Mouse (Mus musculus) G1E (cell line): ENCODE measurements around the gene Cd300a. TPM values are rescaled to one million over a fixed set of nuclear protein-coding genes. Genes with fewer than 3 reads are reported as not detected.
A peak's percentile ranks its signal among the peaks of the same experiment; 100 is the strongest.

Experiments used
- ATAC-seq: 2 replicates; pipeline ENCODE4 v1.8.0; 2016; ENCODE audit warnings: mild to moderate bottlenecking; ENCODE audit not compliant: insufficient number of reproducible peaks, poor library complexity, low FRiP score, severe bottlenecking; ENCODE audit errors: extremely low read depth
- DNase-seq: peaks from one replicate; pipeline ENCODE4 v3.0.0; 2012; ENCODE audit warnings: low spot score
- H3K27me3 ChIP-seq: 2 replicates; pipeline ENCODE4 v1.6.1; 2012; ENCODE audit warnings: mild to moderate bottlenecking, low read length, inconsistent platforms; ENCODE audit not compliant: insufficient read depth
- H3K36me3 ChIP-seq: replicated peaks from 2 replicates; pipeline ENCODE3; 2012; ENCODE audit warnings: mild to moderate bottlenecking, inconsistent platforms
- H3K4me1 ChIP-seq: 2 replicates; pipeline ENCODE4 v1.6.1; 2012; ENCODE audit warnings: low read depth, low read length, inconsistent platforms, mixed read lengths; ENCODE audit not compliant: insufficient read depth
- H3K4me3 ChIP-seq: 2 replicates; pipeline ENCODE4 v1.5.1; 2012; ENCODE audit warnings: low read depth, mild to moderate bottlenecking, inconsistent platforms, low read length, moderate library complexity, mixed read lengths
- H3K9me3 ChIP-seq: replicated peaks from 2 replicates; pipeline ENCODE4 v1.6.1; 2012; ENCODE audit warnings: inconsistent platforms
- CTCF ChIP-seq: IDR thresholded peaks from 2 replicates; pipeline ENCODE4 v1.5.1; 2012; ENCODE audit warnings: low read depth, low read length, inconsistent platforms, mixed read lengths
- GATA1 ChIP-seq: IDR thresholded peaks from 2 replicates; pipeline ENCODE4 v1.6.1; 2012; ENCODE audit warnings: borderline replicate concordance, low read length, inconsistent platforms, mixed read lengths
- GATA2 ChIP-seq: IDR thresholded peaks from 2 replicates; pipeline ENCODE4 v1.6.1; 2012; ENCODE audit warnings: low read depth, low read length, inconsistent platforms, borderline replicate concordance
- POLR2AphosphoS5 ChIP-seq: IDR thresholded peaks from 2 replicates; pipeline ENCODE4 v1.6.1; 2012; ENCODE audit warnings: low read depth, low read length, inconsistent platforms; ENCODE audit not compliant: insufficient replicate concordance
- TAL1 ChIP-seq: conservative IDR thresholded peaks from 2 replicates; pipeline ENCODE4 v1.6.1; 2012; ENCODE audit warnings: low read depth, low read length, inconsistent platforms, mixed read lengths
- polyA plus RNA-seq: library from polyadenylated mRNA; stranded (reverse); fragments of >175 nt; gene quantifications from 2 replicates; pipeline ENCODE4 v1.2.3, GENCODE M21; 2012
- total RNA-seq, 2 experiments: library from RNA; stranded (forward) in 1 of 2; stranded (reverse) in 1 of 2; fragments of 200-1000 nt in 1 of 2; fragments of >200 nt in 1 of 2; fragmentation: Nextera tagmentation in 1 of 2; gene quantifications; 2 replicates each; pipeline ENCODE4 v1.2.3; 2014 to 2017

The Cd300a gene
- total and polyA plus RNA-seq, 3 experiments, result 0.11 TPM; not detected in 2

DNA sequence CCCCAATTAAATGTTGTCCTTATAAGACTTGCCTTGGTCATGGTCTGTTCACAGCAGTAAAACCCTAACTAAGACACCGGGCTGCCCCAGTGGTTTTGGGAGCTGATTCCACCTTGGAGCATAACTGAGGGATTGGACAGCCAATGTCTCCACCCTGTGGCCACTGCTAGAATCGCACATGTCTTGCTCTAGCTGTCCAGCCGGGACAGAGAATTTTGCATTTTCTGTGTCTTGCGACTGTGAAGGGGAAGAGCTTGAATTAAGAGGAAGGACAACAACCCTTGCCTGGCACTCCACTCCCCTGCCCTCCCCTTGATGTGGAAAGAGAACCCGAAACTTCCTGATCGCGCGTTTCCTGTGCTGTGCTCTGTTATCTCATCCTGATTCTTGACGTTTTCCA, 23.0 kb downstream of the Cd300a start:
- ATAC-seq (no peak), DNase-seq (peak; percentile 3)
- H3K9me3 ChIP-seq, result peaks cover 22% of the 10 kb centered on the region
- H3K27me3 ChIP-seq, result no peaks in the 10 kb centered on the region
- H3K36me3 ChIP-seq, result no peaks in the 10 kb centered on the region
- TF ChIP-seq GATA2 (no peak), CTCF (no peak), POLR2AphosphoS5 (no peak), GATA1 (no peak), TAL1 (no peak)
- H3K4me3 ChIP-seq, result no peak overlapping the region
- no peaks in the 10 kb centered on the region for H3K4me1 ChIP-seq

DNA sequence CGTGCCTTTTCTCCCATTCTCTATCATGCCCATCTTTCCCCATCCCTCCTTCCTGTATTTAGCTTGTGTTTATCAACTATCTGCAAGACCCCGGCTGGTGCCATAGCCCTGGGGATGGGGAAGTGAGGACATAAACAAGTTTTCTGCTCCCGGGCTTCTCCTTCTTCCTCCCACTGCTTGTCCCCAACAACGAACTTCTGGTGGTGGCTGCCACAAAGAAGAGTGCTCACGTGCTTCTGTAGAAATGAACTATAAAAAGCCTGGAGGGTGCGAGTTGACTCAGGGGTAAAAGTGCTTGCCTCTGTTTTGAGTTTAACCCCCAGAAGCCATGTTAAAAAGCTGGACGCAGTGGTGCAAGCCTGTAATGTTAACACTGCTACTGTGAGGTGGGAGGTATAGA, 25.1 kb downstream of the Cd300a start:
- DNase-seq (no peak), ATAC-seq (no peak)
- TF ChIP-seq CTCF, result no peak
- no peak for TF ChIP-seq GATA2
- TF ChIP-seq GATA1, result no peak
- no peak for TF ChIP-seq TAL1
- TF ChIP-seq POLR2AphosphoS5, result no peak
- H3K4me3 ChIP-seq, result no peak overlapping the region
- H3K9me3 ChIP-seq, result peaks cover 30% of the 10 kb centered on the region
- no peaks in the 10 kb centered on the region for H3K27me3 ChIP-seq
- H3K4me1 ChIP-seq, result no peaks in the 10 kb centered on the region
- H3K36me3 ChIP-seq, result no peaks in the 10 kb centered on the region

DNA sequence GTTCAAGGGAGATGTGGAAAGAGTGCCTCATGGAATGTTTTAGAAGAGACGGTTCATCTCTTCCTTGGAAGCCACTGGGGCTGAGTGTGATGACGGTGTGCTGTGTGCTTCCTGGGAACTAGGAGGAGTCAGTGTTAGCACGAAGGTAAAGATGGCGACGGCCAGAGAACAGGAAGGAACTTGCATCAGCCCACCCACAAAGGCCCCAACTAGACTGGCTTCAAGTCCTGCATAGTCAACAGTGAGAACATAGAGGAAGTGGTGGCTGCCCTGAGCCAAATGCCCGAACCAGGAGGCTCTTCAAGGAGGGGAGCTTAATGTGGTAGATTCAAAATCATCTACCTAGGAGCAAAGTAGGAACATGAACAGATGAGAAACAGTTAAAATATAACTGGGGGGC, 27.3 kb downstream of the Cd300a start:
- H3K4me3 ChIP-seq, result no peak overlapping the region
- no peaks in the 10 kb centered on the region for H3K4me1 ChIP-seq
- peaks cover 26% of the 10 kb centered on the region for H3K9me3 ChIP-seq
- DNase-seq (no peak), ATAC-seq (no peak)
- H3K36me3 ChIP-seq, result no peaks in the 10 kb centered on the region
- H3K27me3 ChIP-seq, result no peaks in the 10 kb centered on the region
- TF ChIP-seq CTCF, result no peak
- no peak for TF ChIP-seq POLR2AphosphoS5
- no peak for TF ChIP-seq GATA2
- TF ChIP-seq TAL1, result no peak
- no peak for TF ChIP-seq GATA1

DNA sequence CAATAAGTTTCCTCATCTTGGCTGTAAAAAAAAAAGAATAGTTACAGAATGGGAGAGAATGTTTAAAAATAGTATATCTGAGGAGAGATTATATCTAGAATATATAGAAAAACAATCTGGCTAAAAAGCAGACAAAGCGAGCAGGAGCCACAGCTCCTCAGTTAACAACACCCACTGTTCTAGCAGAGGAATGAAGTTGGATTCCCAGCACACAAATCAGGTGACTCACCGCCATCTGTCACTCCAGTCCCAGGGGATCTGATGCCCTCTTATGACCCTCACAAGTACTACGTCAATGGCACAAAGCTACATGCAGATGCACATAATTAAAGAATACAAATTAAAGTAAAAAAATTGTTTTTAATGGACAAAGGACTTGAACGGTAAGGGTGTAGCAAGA, 32.6 kb downstream of the Cd300a start:
- Histone ChIP-seq H3K27me3 (no peaks in the 10 kb centered on the region), H3K36me3 (no peaks in the 10 kb centered on the region), H3K4me3 (no peak overlapping the region), H3K4me1 (no peaks in the 10 kb centered on the region), H3K9me3 (peaks cover 35% of the 10 kb centered on the region)
- TF ChIP-seq GATA1, result no peak
- no peak for TF ChIP-seq GATA2
- no peak for TF ChIP-seq TAL1
- no peak for TF ChIP-seq CTCF
- no peak for TF ChIP-seq POLR2AphosphoS5
- no peak for ATAC-seq
- DNase-seq, result no peak

DNA sequence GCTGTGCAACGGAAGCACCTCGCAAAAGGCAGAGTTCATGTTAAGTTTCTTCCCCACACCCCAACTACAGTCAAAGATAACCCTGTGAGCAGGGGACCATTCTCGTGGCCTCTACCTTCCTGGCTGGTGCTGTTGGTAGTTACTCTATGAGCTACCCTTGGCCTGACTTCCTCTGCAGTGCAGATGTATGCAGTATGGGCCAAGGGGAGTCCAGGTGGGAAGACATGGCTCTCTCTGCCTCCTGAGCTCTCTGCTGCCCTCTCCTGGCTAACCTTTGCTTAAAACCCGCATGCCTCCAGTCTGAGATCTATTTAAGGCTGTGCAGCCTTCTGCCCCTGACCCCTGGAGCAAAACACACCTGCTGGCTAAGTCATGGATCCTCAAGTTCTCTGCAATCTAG, 34.1 kb downstream of the Cd300a start:
- ATAC-seq, result no peak
- Histone ChIP-seq H3K27me3 (no peaks in the 10 kb centered on the region), H3K36me3 (no peaks in the 10 kb centered on the region), H3K4me1 (no peaks in the 10 kb centered on the region), H3K9me3 (peaks cover 38% of the 10 kb centered on the region), H3K4me3 (no peak overlapping the region)
- no peak for DNase-seq
- TF ChIP-seq POLR2AphosphoS5, result no peak
- no peak for TF ChIP-seq CTCF
- no peak for TF ChIP-seq GATA1
- no peak for TF ChIP-seq GATA2
- no peak for TF ChIP-seq TAL1

DNA sequence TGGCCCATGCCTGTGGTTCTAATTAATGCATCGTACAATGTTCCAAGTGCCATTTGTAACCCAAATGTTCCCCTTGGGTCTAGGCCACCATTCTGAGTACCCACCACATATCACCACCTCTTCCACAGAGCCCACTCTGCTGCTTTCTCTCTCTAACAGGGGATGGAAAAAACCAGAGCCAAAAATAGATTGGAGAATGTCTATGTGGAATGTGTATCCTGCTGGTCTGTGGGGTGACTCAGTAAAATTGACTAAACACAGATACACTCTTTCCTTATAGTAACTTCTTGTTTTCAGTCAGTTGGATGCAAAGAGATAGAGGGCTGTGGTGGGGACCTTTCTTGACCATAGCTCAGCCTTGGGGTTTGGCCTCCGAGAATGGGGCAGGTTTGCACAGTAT, 39.7 kb downstream of the Cd300a start:
- no peak for DNase-seq
- no peak for ATAC-seq
- Histone ChIP-seq H3K27me3 (no peaks in the 10 kb centered on the region), H3K9me3 (peaks cover 40% of the 10 kb centered on the region), H3K36me3 (no peaks in the 10 kb centered on the region), H3K4me1 (no peaks in the 10 kb centered on the region), H3K4me3 (no peak overlapping the region)
- TF ChIP-seq POLR2AphosphoS5, result no peak
- no peak for TF ChIP-seq GATA2
- TF ChIP-seq GATA1, result no peak
- TF ChIP-seq TAL1, result no peak
- no peak for TF ChIP-seq CTCF

DNA sequence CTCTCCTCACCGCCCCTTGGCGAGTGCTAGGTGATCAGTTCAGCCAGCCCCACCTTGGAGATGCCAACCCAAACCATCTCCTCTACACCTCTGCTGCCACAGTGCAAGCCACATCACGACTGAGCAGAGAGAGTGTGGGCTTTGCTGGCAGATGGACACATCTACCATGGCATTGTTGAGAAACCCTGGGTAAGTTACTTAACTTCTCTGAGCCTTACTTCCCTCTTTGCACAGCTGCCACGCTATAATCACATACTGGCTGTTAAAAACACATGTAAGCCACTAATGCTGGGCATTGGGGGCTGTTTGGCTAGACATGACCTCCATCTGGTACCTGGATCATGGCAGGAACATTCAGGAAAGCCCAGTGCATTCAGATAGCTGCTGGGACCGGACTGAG, 41.2 kb downstream of the Cd300a start:
- Histone ChIP-seq H3K4me1 (no peaks in the 10 kb centered on the region), H3K27me3 (no peaks in the 10 kb centered on the region), H3K36me3 (no peaks in the 10 kb centered on the region), H3K9me3 (peaks cover 40% of the 10 kb centered on the region), H3K4me3 (no peak overlapping the region)
- ATAC-seq, result no peak
- TF ChIP-seq GATA1 (no peak), GATA2 (no peak), CTCF (no peak), TAL1 (no peak)
- no peak for DNase-seq
